Mouse (Mus musculus) megakaryocyte, embryonic 14.5 days (primary cell): ENCODE measurements around the gene Usp39.

Experiments
- FLI1 ChIP-seq: IDR thresholded peaks from 2 replicates; pipeline ENCODE4 v1.6.1; 2012; ENCODE audit warnings: low read length, inconsistent platforms, mixed read lengths
- GATA1 ChIP-seq: IDR thresholded peaks from 3 replicates; pipeline ENCODE4 v1.6.1; 2012; ENCODE audit warnings: mixed read lengths, low read length, inconsistent platforms, borderline replicate concordance

DNA sequence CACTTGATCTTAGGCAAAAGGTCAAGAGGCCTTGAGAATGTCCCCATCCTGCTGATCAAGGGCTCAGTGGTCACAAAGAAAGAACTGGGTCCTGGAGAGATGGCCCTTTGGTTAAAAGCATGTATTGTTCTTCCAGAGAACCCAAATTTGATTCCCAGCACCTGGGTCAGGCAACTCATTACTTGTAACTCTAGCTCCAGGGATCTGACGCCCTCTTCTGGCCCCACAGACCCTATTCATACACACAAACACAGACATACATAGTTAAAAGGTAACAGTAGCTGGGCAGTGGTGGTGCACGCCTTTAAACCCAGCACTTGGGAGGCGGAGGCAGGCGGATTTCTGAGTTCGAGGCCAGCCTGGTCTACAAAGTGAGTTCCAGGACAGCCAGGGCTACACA lies 47.4 kb upstream of the Usp39 start:
- TF ChIP-seq GATA1 (no peak), FLI1 (no peak)
